Mouse (Mus musculus): ENCODE measurements around the gene Shroom2.

- TF ChIP-seq BHLHE40 (IDR thresholded peaks at IDR 0.05; ENCODE audit: low read depth, low read length) (no peak), CTCF (conservative IDR thresholded peaks at IDR 0.05 in 1 of 2, IDR thresholded peaks at IDR 0.05 in 1 of 2; ENCODE audit: low read depth in 2 of 2, low read length in 2 of 2) (peak in 1 of 2 experiments; percentile 72; a peak in 2 of 4 replicates), EP300 (IDR thresholded peaks at IDR 0.05; ENCODE audit: low read length) (no peak)
These were observed 49.7 kb upstream of the Shroom2 start for GRCm38 (mm10) chrX:152818996-152819395.

Measured in CH12.LX (cell line).